Mouse (Mus musculus) E14TG2a.4 (cell line): ENCODE measurements around the gene Krit1.

Experiments used
- CTCF ChIP-seq: conservative IDR thresholded peaks from 2 replicates; pipeline ENCODE4 v1.5.1; 2014; ENCODE audit warnings: low read length
- NANOG ChIP-seq: IDR thresholded peaks from 2 replicates; pipeline ENCODE4 v1.6.1; 2014; ENCODE audit warnings: borderline replicate concordance, low read length, mixed read lengths
- POU5F1 ChIP-seq: IDR thresholded peaks from 2 replicates; pipeline ENCODE4 v1.6.1; 2014; ENCODE audit warnings: low read length, borderline replicate concordance

GRCm38 (mm10) chr5:3872348-3872747, 69.4 kb downstream of the Krit1 start:
- TF ChIP-seq CTCF: no peak
- no peak for TF ChIP-seq POU5F1
- TF ChIP-seq NANOG: peak; percentile 90
